9 mouse cellular contexts compared by ENCODE assay signal in genomic region chr10:125798678-125799077, GRCm38 (mm10).
A peak's percentile ranks its signal among the peaks of the same experiment; 100 is the strongest.
DNase-seq lines count a peak whose midpoint lies in the region; ATAC-seq and TF ChIP-seq lines count a peak whose summit lies in the region.
"Had no signal": no experiment of that assay in that cellular context is flagged by ENCODE, and none has a peak within 500 bp of the region (broad histone marks: within the 10 kb centered on the region; RNA-seq: fewer than 3 reads in every experiment).

No protein-coding gene starts in this region.

- WGBS in forebrain, postnatal 0 days, result 14% methylated on average over 13 of the region's 13 CpGs
- WGBS in limb, embryonic 14.5 days, result 10% methylated on average over 13 of the region's 13 CpGs

- no peaks in the 10 kb centered on the region for H3K27me3 ChIP-seq in forebrain, postnatal 0 days (ENCODE audit: insufficient read depth, low read length)
- no peaks in the 10 kb centered on the region for H3K27me3 ChIP-seq in limb, embryonic 14.5 days (ENCODE audit: control insufficient read depth, insufficient read depth, low read length)
- H3K27me3 ChIP-seq: megakaryocyte, embryonic 14.5 days had no signal

- TF ChIP-seq CTCF in forebrain, postnatal 0 days (IDR thresholded peaks at IDR 0.05; ENCODE audit: low read depth), result no peak

- H3K4me1 ChIP-seq in forebrain, postnatal 0 days (ENCODE audit: insufficient read depth), result no peaks in the 10 kb centered on the region
- H3K4me1 ChIP-seq in limb, embryonic 14.5 days (ENCODE audit: control insufficient read depth, insufficient read depth, low read length), result peaks cover 11% of the 10 kb centered on the region
- H3K4me1 ChIP-seq: megakaryocyte, embryonic 14.5 days had no signal

- H3K9me3 ChIP-seq in forebrain, postnatal 0 days (ENCODE audit: low read length), result no peaks in the 10 kb centered on the region
- H3K9me3 ChIP-seq in limb, embryonic 14.5 days (ENCODE audit: control insufficient read depth, low read length), result no peaks in the 10 kb centered on the region

- H3K27ac ChIP-seq in forebrain, postnatal 0 days (ENCODE audit: low read depth, low read length), result no peak overlapping the region
- H3K27ac ChIP-seq in limb, embryonic 14.5 days (replicated peaks; ENCODE audit: low read depth, low read length), result no peak overlapping the region; the same call in 1 of the 2 replicates

- no peak for TF ChIP-seq POLR2A in limb, embryonic 14.5 days (IDR thresholded peaks at IDR 0.05; ENCODE audit: borderline replicate concordance, extremely low read depth, insufficient read depth, insufficient read length)

- peak; percentile 22 for DNase-seq in urinary bladder, postnatal 14 days (ENCODE audit: low spot score)
- DNase-seq in urinary bladder, postnatal 10 days (ENCODE audit: low spot score), result no peak
- peak; percentile 35 for DNase-seq in forebrain, postnatal 0 days
- peak; percentile 69 for DNase-seq in limb, embryonic 14.5 days (ENCODE audit: low spot score)
- no peak for DNase-seq in thymus, postnatal 0 days (ENCODE audit: low spot score)
- no peak for DNase-seq in gastrocnemius, postnatal 14 days

- peak; percentile 25; the same call in 1 of the 2 replicates for ATAC-seq in forebrain, postnatal 0 days
- ATAC-seq in limb, embryonic 14.5 days (ENCODE audit: low FRiP score, low read depth), result no peak
- no peak for ATAC-seq in cerebellum, adult (ENCODE audit: insufficient number of reproducible peaks, low FRiP score, low TSS enrichment)
- ATAC-seq in activated CD4-positive, CD25-positive, alpha-beta regulatory T cell, adult 4 months, result no peak

- no peaks in the 10 kb centered on the region for H3K36me3 ChIP-seq in forebrain, postnatal 0 days (ENCODE audit: insufficient read depth)
- H3K36me3 ChIP-seq in limb, embryonic 14.5 days (ENCODE audit: control insufficient read depth, insufficient read depth, low read length), result no peaks in the 10 kb centered on the region

- H3K9ac ChIP-seq in forebrain, postnatal 0 days, result no peak overlapping the region
- 0 out of 2 replicates have a peak overlapping the region, but pooled peaks have one; percentile 1 for H3K9ac ChIP-seq in limb, embryonic 14.5 days (ENCODE audit: low read depth, low read length, severe bottlenecking)

- intact Hi-C loops in gastrocnemius, postnatal 14 days (cut with DNase I; ENCODE audit: low total_unique reads), result no loop called here

- no peak overlapping the region for H3K4me3 ChIP-seq in forebrain, postnatal 0 days (ENCODE audit: low read depth, low read length)
- no peak overlapping the region for H3K4me3 ChIP-seq in limb, embryonic 14.5 days (replicated peaks; ENCODE audit: low read length)
- H3K4me3 ChIP-seq: megakaryocyte, embryonic 14.5 days had no signal

- no peak overlapping the region for H3K4me2 ChIP-seq in forebrain, postnatal 0 days (ENCODE audit: low read depth)
- H3K4me2 ChIP-seq in limb, embryonic 14.5 days (replicated peaks; ENCODE audit: low read depth, low read length, severe bottlenecking), result peak overlapping the region; percentile 20

Comparison
In these comparisons a context has a peak if more than half of its experiments do, and no peak if none do; other contexts are left out.
1. DNase-seq: peak in urinary bladder, postnatal 14 days (single experiment), forebrain, postnatal 0 days (single experiment) and limb, embryonic 14.5 days (single experiment); none in urinary bladder, postnatal 10 days (single experiment), thymus, postnatal 0 days (single experiment) and gastrocnemius, postnatal 14 days (single experiment).